Mouse (Mus musculus): ENCODE data around the gene Arl8b.
A peak's percentile ranks its signal among the peaks of the same experiment; 100 is the strongest.

Gene Arl8b

GRCm38 (mm10) chr6:108782526-108783183 lies at the start of gene Arl8b:
TSS of gene Arl8b (plus strand) at chr6:108783099.
- DNase-seq (ENCODE audit: low spot score in 2 of 2): peak; percentile 92 to 95

GRCm38 (mm10) chr6:108735910-108736750 lies 46.8 kb upstream of the Arl8b start:
- DNase-seq (ENCODE audit: low spot score in 2 of 2): peak; percentile 65 to 84

GRCm38 (mm10) chr6:108738463-108739203 lies 44.3 kb upstream of the Arl8b start:
- no peak for DNase-seq (ENCODE audit: low spot score in 2 of 2)

GRCm38 (mm10) chr6:108740579-108740978 lies 42.3 kb upstream of the Arl8b start:
- DNase-seq (ENCODE audit: low spot score in 2 of 2): no peak

- no peak for DNase-seq (ENCODE audit: low spot score in 2 of 2)
Observed at GRCm38 (mm10) chr6:108743730-108744129, 39.2 kb upstream of the Arl8b start.

- DNase-seq (ENCODE audit: low spot score in 2 of 2): no peak
Observed at GRCm38 (mm10) chr6:108751324-108751723, 31.6 kb upstream of the Arl8b start.

GRCm38 (mm10) chr6:108752395-108752794 lies 30.5 kb upstream of the Arl8b start:
- no peak for DNase-seq (ENCODE audit: low spot score in 2 of 2)

GRCm38 (mm10) chr6:108753536-108753935 lies 29.4 kb upstream of the Arl8b start:
- DNase-seq (ENCODE audit: low spot score in 2 of 2): no peak

GRCm38 (mm10) chr6:108754376-108754775 lies 28.5 kb upstream of the Arl8b start:
- no peak for DNase-seq (ENCODE audit: low spot score in 2 of 2)

- DNase-seq (ENCODE audit: low spot score in 2 of 2): peak in 1 of 2 experiments; percentile 11
Observed at GRCm38 (mm10) chr6:108755936-108756335, 27.0 kb upstream of the Arl8b start.

- no peak for DNase-seq (ENCODE audit: low spot score in 2 of 2)
Observed at GRCm38 (mm10) chr6:108758997-108759697, 23.8 kb upstream of the Arl8b start.

GRCm38 (mm10) chr6:108759698-108760039 lies 23.2 kb upstream of the Arl8b start:
- no peak for DNase-seq (ENCODE audit: low spot score in 2 of 2)

- no peak for DNase-seq (ENCODE audit: low spot score in 2 of 2)
Observed at GRCm38 (mm10) chr6:108770880-108771279, 12.0 kb upstream of the Arl8b start.

- DNase-seq (ENCODE audit: low spot score in 2 of 2): peak; percentile 45 to 76
Observed at GRCm38 (mm10) chr6:108772913-108773312, 10.0 kb upstream of the Arl8b start.

GRCm38 (mm10) chr6:108773480-108773879 lies 9.4 kb upstream of the Arl8b start:
- no peak for DNase-seq (ENCODE audit: low spot score in 2 of 2)

GRCm38 (mm10) chr6:108776274-108776673 lies 6.6 kb upstream of the Arl8b start:
- DNase-seq (ENCODE audit: low spot score in 2 of 2): no peak

- no peak for DNase-seq (ENCODE audit: low spot score in 2 of 2)
Observed at GRCm38 (mm10) chr6:108777560-108778287, 5.2 kb upstream of the Arl8b start.

- DNase-seq (ENCODE audit: low spot score in 2 of 2): peak in 1 of 2 experiments; percentile 25
Observed at GRCm38 (mm10) chr6:108778399-108778798, 4.5 kb upstream of the Arl8b start.

GRCm38 (mm10) chr6:108781865-108782264 lies 1.0 kb upstream of the Arl8b start:
- peak in 1 of 2 experiments; percentile 47 for DNase-seq (ENCODE audit: low spot score in 2 of 2)

- no peak for DNase-seq (ENCODE audit: low spot score in 2 of 2)
Observed at GRCm38 (mm10) chr6:108783184-108783881, 434 bp downstream of the Arl8b start.

All from natural killer cell, adult 2 months (primary cell).